Mouse (Mus musculus) common myeloid progenitor, adult 5-6 weeks (primary cell): ENCODE measurements around the gene Btbd18. TPM values are rescaled to one million over a fixed set of nuclear protein-coding genes. Genes with fewer than 3 reads are reported as not detected.
A peak's percentile ranks its signal among the peaks of the same experiment; 100 is the strongest.

Source experiments
- ATAC-seq: replicated peaks from 2 replicates; pipeline ENCODE4 v1.8.0; 2016; ENCODE audit warnings: low read depth, mild to moderate bottlenecking, moderate TSS enrichment, inconsistent platforms; ENCODE audit not compliant: poor library complexity, severe bottlenecking
- total RNA-seq: library from RNA; stranded (forward); fragments of 200-1000, 187-1606 nt; gene quantifications from 2 replicates; pipeline ENCODE4 v1.2.3, GENCODE M21; 2017

The Btbd18 gene
- total RNA-seq = 0.05 TPM in 1 of 2 replicates, not detected in the other

GRCm38 (mm10) chr2:84658806-84659205, at the start of gene Btbd18:
TSS of gene Btbd18 (plus strand) at chr2:84659079.
- no peak for ATAC-seq

- ATAC-seq = no peak
Measured at GRCm38 (mm10) chr2:84612764-84613163, 46.1 kb upstream of the Btbd18 start.

- ATAC-seq = peak; percentile 85
Measured at GRCm38 (mm10) chr2:84617637-84618515, 41.0 kb upstream of the Btbd18 start.

GRCm38 (mm10) chr2:84618914-84619313, 40.0 kb upstream of the Btbd18 start:
- ATAC-seq = no peak

- no peak for ATAC-seq
Measured at GRCm38 (mm10) chr2:84619646-84620340, 39.1 kb upstream of the Btbd18 start.

- peak; percentile 20; the same call in 1 of the 2 replicates for ATAC-seq
Measured at GRCm38 (mm10) chr2:84622668-84623067, 36.2 kb upstream of the Btbd18 start.

- ATAC-seq = peak; percentile 37
Measured at GRCm38 (mm10) chr2:84623428-84624119, 35.3 kb upstream of the Btbd18 start.

- ATAC-seq = no peak
Measured at GRCm38 (mm10) chr2:84624201-84624600, 34.7 kb upstream of the Btbd18 start.

GRCm38 (mm10) chr2:84626366-84626975, 32.4 kb upstream of the Btbd18 start:
- ATAC-seq = 0 out of 2 replicates have a peak, but pooled peaks have one; percentile 29

GRCm38 (mm10) chr2:84627036-84627435, 31.8 kb upstream of the Btbd18 start:
- no peak for ATAC-seq

- ATAC-seq = no peak
Measured at GRCm38 (mm10) chr2:84632001-84632400, 26.9 kb upstream of the Btbd18 start.

- peak; percentile 26 for ATAC-seq
Measured at GRCm38 (mm10) chr2:84632999-84633398, 25.9 kb upstream of the Btbd18 start.

- ATAC-seq = no peak
Measured at GRCm38 (mm10) chr2:84634006-84634405, 24.9 kb upstream of the Btbd18 start.

- ATAC-seq = no peak
Measured at GRCm38 (mm10) chr2:84634934-84635482, 23.9 kb upstream of the Btbd18 start.

- ATAC-seq = peak; percentile 49
Measured at GRCm38 (mm10) chr2:84635611-84636010, 23.3 kb upstream of the Btbd18 start.

GRCm38 (mm10) chr2:84636231-84636741, 22.6 kb upstream of the Btbd18 start:
- no peak for ATAC-seq

- no peak for ATAC-seq
Measured at GRCm38 (mm10) chr2:84637452-84638165, 21.3 kb upstream of the Btbd18 start.

GRCm38 (mm10) chr2:84638428-84639220, 20.3 kb upstream of the Btbd18 start:
- ATAC-seq = no peak
